Mouse (Mus musculus): ENCODE data around the gene Pik3cg.

Gene Pik3cg

DNA sequence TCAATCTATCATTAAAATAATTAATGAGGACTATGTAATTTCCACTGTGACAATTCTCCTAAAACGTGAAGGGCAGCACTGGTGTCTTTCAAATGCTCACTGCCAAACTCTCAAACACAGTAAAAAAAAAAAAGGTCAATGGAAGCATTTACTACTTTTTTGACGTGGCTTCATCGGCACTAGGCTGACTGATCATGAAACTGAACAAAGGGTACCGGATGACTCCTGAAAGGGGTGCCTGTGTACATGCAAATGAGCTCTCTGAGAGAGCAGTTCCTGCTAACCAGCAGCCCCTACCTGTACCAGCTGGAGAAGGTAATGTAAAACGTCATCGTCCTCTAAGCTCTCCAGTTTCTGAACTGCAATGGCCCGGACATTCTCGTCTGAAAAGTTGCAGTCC is 4.8 kb downstream of the Pik3cg start:
- in situ Hi-C loops (cut with MboI; ENCODE audit: unreplicated experiment in 2 of 2) = loop anchor here (5.0 to 25.0 kb wide), 4 partner anchors 44 to 1291 kb away; partner anchors contain the start of genes Acp1 (in 1 of the 2) and Sh3yl1 (in 1 of the 2)

DNA sequence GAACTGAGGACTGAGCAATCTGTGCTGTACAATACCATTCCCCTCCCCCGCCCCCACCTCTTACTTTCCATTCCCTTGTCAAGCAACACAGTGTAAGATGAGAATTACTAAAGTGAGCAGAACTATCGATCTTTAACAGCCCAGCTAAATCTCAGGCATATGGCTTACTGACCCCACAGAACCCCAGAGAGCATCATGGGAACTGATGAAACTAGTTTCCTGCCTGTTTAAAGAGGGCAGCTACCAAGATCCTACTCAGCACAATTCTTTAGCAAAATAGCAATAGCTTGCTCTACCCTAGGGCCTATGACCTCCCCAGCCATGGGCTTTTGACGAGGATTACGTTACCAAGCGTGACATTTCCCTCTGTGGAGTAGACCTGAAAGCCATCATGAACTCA is 5.9 kb downstream of the Pik3cg start:
- in situ Hi-C loops (cut with MboI; ENCODE audit: unreplicated experiment in 2 of 2) = loop anchor here (5.0 to 25.0 kb wide), 4 partner anchors 45 to 1290 kb away; partner anchors contain the start of genes Acp1 (in 1 of the 2) and Sh3yl1 (in 1 of the 2)

DNA sequence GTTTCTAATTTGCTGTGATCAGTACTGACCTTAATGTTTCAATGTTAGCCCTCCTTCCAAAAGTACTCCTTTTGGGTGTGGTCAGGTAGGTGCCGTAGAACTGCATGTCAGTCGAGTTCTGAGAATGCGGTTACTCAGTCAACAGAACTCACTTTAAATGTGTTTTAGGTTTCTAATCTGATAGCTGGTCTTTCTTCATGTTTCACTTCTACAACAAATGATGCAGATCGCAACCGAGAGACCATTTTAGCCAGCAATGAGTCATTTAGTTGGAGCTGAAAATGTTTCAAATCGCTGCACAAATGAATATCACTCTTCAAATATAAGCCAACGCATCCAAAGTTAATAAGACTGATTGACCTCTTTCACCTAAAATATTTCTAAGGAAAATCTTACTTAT is 6.5 kb downstream of the Pik3cg start:
- in situ Hi-C loops (cut with MboI; ENCODE audit: unreplicated experiment in 2 of 2) = loop anchor here (5.0 to 25.0 kb wide), 4 partner anchors 45 to 1290 kb away; partner anchors contain the start of genes Acp1 (in 1 of the 2) and Sh3yl1 (in 1 of the 2)

DNA sequence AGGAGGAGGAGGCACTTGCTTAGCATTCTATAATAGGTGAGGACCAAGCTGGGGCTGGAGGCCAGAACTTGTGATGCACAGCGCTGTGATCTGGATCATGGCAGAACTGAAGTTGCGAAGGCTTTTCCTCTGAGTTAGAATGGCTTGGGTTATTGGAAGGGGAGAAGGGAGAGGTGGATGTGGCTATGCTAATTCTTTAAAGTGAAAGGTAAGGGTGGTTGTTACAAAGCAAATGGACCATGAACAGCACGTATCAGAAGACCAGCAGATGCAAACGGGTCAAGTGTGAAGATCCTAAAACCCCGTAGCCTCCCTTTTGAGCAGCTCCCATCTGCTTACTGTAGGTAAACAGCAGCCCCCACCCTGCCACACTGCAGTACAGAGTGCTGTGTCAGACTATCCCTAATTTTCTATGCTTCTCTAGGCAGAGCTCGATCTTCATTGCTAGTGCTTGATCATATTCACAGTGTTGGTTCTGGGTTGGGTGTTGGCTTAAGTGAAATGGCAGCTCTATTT is 7.3 kb downstream of the Pik3cg start:
- in situ Hi-C loops (cut with MboI; ENCODE audit: unreplicated experiment in 2 of 2) = loop anchor here (5.0 to 25.0 kb wide), 4 partner anchors 46 to 1289 kb away; partner anchors contain the start of genes Acp1 (in 1 of the 2) and Sh3yl1 (in 1 of the 2)

DNA sequence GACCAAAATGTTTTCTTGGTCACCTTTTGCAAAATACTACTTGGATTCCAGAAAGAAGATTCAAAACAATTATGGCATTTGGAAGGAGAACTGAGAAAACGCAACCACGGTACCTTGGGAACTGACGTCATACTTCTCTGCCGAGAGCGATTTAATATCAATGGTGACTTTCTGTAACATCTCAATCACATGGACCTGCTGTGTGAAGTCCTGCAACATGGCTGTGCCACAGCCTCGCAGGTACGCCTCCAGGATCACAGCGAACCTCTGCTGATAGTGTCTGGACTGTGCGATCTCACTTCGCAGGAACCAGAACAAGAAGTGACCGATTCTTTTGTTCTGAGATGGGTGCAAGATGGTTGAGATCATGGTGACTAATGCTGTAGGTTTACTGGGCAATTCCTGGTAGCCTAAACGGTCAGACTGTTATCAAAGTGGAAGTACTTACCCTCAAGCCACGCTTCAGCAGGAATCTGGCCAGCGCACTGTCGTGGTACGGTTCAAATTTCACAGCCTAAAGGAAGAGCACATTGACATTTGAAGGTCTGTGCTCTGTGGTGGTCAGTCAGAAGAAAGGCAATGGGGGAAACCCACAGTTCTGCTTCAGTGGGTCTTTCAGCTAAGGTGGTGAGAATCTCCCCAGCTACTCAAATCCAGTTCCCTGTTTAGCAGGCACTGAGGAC is 7.9 kb downstream of the Pik3cg start:
- in situ Hi-C loops (cut with MboI; ENCODE audit: unreplicated experiment in 2 of 2) = loop anchor here (5.0 to 25.0 kb wide), 4 partner anchors 47 to 1288 kb away; partner anchors contain the start of genes Acp1 (in 1 of the 2) and Sh3yl1 (in 1 of the 2)

DNA sequence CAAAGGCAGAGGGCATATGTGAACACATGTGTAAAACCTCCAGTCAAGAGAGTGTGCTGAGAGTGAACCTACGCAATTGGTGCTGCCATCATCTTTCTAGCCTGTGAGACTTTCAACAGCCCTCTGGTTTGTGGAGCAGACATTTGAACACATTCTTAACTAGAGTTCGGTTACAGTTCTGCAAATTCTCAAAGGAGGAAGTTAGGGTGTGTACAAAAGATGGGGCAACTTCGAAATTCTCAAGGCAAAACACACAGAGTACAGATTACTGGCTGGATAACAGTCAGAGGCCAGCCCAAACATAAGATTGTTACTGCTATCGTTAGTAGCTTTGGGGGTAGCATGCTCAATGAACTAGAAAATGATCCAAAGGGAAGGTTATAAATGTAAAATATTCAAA is 9.0 kb downstream of the Pik3cg start:
- in situ Hi-C loops (cut with MboI; ENCODE audit: unreplicated experiment in 2 of 2) = loop anchor here (10.0 to 25.0 kb wide), 3 partner anchors 705 to 862 kb away; partner anchors contain the start of gene Cbll1 (in 2 of the 2)

DNA sequence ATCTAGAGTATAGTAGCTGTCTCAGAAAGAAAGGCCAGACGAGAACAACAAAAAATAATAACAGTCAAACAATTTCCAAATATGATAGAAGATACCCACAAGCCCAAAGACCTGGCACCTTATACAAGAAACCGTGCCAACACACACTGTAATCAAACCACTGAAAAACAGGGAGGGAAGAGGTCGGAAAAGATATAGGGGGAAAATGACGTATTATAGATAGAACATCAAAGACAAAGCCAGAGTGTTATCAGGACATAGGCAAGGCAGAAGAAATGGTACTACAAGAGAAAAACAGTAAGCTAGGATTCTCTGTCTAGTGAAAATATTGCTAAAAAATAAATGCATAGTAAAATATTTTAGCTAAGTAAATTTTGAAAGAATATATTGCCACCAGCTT is 10.4 kb downstream of the Pik3cg start:
- in situ Hi-C loops (cut with MboI; ENCODE audit: unreplicated experiment in 2 of 2) = loop anchor here (10.0 to 25.0 kb wide), 3 partner anchors 703 to 861 kb away; partner anchors contain the start of gene Cbll1 (in 2 of the 2)

DNA sequence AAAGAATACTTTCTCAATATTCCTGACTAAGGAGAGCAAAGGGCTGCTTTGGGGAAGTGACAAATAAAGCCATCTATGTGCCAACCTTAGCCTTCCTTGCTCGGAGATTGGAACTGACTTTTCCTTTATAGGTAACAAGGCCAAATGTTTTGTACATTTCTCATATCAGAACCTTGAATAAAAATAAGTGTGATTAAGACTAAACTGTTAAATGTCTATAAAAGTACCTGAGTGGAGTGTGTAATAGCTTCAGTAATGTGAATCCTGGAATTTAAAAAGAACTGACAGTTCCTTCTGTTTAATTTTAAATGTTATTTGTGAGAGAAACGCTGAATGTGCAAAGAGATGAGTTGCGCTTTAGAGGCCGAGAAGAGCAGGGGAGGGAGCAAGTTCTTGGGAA is 13.5 kb downstream of the Pik3cg start:
- in situ Hi-C loops (cut with MboI; ENCODE audit: unreplicated experiment in 2 of 2) = loop anchor here (10.0 to 25.0 kb wide), 3 partner anchors 700 to 858 kb away; partner anchors contain the start of gene Cbll1 (in 2 of the 2)

DNA sequence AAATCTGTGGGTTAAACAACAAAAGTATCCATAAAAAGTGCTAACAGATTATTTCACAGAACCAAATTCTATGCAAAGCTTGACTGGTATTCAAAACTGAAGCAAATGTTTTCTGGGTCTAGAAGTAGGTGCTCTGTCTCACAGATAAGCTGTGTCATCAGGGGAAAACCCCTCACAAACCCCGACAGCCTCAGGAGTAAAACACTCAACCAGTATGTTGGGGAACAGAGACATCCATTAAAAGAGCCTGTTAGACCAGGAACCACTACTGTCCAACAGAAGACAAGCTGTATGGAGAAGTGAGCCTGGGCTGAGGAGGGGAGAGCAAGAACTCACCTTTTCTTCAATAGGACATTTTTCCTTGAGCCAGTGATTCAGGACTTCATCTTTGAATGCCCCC is 14.1 kb downstream of the Pik3cg start:
- in situ Hi-C loops (cut with MboI; ENCODE audit: unreplicated experiment in 2 of 2) = loop anchor here (10.0 to 25.0 kb wide), 3 partner anchors 700 to 857 kb away; partner anchors contain the start of gene Cbll1 (in 2 of the 2)

DNA sequence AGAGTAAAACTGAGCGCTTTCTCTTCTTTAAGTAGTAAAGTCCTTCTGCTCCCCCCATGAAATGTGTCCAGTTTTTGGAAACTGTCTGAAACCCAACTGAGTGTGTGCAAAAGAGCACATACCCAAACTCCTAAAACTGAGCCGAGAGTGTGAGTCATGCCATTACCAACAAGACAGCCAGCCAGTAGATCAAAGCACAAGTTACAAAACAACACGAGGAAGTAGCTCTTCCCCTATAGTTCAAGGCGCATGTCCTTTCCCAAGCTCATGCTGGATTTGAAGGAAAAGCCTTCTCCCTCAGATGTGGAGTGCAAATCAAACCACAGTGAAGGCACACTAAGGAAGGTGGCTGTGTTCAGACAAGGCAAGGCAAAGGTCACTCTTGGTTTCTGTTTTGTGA is 17.5 kb downstream of the Pik3cg start:
- in situ Hi-C loops (cut with MboI; ENCODE audit: unreplicated experiment in 2 of 2) = loop anchor here (10.0 to 25.0 kb wide), 3 partner anchors 696 to 854 kb away; partner anchors contain the start of gene Cbll1 (in 2 of the 2)

DNA sequence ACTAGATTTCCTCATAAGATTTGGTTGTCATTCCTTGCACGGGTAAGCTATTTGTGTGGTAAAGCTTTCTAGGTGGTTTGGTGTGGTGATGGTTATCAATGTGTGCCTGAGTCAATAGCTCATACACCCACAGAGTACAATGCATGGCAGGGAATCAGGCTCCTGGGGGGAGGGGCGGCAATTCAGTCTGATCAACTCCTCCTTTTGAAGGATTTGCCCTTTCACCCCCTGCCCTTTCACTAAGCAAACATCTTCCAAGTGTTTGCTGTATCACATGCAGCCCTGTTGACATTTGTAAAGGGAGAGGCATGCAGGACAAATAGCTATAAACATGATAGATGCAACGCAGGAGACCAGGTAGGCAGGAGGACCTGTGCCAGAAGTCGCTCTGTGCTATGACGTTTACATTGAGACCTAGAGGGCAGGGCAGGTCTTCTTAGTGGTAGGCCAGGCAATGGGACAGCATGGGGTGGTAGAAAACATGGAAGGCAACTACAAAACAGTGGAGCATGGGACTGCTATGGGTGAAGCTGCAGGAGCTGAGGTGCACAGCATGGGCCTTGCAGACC is 20.7 kb downstream of the Pik3cg start:
- in situ Hi-C loops (cut with MboI; ENCODE audit: unreplicated experiment in 2 of 2) = loop anchor here (25.0 kb wide), 2 partner anchors 700 to 850 kb away; partner anchors contain the start of gene Cbll1 (in 1 of the 2)

DNA sequence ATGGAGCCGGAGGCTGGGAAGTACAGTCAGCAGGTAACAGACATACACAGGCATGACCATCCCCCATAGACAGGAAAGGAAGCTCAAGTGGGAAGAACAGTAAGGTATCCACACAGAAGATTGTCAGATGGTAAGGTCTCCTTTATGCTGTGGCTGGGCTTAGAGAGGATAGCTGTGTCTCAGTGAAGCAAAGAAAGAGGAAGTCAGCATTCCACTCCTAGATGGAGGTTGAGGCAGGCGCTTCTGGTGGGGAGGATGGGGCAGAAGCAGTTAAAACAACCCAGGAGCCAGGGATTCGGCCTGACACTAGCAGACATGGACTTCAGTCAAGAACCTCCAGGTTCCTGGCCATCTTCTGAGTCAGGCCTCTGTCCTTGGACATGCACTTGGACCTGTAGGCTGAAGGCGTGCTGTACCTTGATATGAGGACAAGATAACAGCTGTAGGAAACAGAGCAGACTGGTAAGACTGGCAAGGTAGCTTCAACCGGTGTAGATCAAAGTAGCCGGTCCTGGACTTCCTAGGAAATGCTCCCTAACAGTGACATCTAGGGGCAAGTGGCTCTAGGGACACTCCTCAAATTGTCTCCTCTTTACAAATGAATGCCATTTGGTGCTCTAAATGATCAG is 21.7 kb downstream of the Pik3cg start:
- in situ Hi-C loops (cut with MboI; ENCODE audit: unreplicated experiment in 2 of 2) = loop anchor here (25.0 kb wide), 2 partner anchors 699 to 849 kb away; partner anchors contain the start of gene Cbll1 (in 1 of the 2)

DNA sequence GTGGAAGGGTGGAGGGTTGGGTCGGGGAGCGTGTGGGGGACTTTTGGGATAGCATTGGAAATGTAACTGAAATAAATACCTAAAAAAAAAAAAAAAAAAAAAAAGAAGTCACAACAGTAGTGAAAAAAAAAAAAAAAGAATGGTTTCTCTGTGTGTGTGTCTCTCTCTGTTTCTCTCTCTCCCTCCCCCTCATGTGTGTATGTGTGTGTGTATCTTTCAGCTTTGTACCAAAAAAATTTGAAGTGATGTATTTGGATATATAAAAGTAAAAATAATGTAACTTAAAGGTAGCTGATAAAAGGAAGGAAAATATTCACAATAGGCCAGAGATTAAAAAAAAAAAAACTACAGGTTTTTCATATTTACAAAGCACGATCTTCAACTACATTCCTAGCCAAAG is 23.6 kb downstream of the Pik3cg start:
- in situ Hi-C loops (cut with MboI; ENCODE audit: unreplicated experiment in 2 of 2) = loop anchor here (25.0 kb wide), 2 partner anchors 698 to 848 kb away; partner anchors contain the start of gene Cbll1 (in 1 of the 2)

DNA sequence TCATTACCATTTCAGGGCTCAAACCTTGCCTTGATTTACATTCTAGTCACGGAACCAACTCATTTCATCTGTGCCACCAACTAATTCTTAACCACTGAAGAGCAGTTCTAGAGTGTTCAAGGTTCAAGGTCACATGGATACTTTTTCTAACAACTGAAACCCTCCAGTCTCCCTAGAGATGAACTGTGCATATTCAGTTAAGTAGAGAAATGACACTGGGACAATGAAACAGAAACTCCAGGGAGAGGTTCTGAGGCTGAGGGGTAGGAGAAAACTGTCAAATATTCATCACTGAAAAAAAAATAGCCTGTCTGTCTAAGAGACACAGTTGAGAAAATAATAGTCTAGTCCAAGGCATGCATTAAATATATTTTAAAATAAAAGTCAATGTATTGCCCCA is 24.9 kb downstream of the Pik3cg start:
- in situ Hi-C loops (cut with MboI; ENCODE audit: unreplicated experiment in 2 of 2) = loop anchor here (25.0 kb wide), 2 partner anchors 696 to 846 kb away; partner anchors contain the start of gene Cbll1 (in 1 of the 2)

DNA sequence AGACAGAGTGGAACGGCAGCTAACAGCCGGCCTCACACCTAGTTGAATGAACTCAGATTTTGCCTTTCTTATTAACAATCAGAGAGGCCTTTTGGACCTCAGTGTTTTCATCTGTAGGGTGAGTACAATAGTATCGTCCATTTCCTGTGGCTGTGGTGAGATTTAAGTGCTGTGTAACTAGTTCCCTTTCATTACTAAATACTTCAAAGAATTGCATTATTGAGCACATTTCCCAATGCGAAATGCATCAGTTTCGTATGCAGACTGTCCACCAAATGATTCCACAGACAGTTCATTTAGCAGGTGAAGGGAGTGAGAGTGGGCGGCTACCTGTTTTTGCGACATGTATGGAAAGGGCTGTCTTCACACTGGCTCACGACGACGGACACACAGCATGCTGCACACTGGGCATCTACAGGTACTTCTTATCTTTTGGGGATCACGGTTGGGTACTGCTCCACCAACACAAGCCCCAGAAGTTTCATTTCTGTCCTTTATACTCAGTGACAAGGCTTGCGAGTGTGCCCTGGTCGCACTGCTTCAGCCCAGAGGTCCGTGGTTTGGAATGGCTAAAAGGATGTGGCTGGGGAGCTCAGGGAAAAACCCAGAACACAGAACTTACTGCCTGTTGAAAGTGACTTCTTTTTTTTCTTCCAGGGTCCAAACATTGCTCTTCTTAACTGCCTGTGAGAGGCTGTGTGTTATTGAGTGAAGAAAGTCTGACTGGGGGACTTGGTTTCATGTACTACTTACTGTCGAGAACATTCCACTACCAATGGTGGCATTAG is 25.6 kb downstream of the Pik3cg start:
- in situ Hi-C loops (cut with MboI; ENCODE audit: unreplicated experiment in 2 of 2) = loop anchor here (25.0 kb wide), 2 partner anchors 696 to 846 kb away; partner anchors contain the start of gene Cbll1 (in 1 of the 2)

DNA sequence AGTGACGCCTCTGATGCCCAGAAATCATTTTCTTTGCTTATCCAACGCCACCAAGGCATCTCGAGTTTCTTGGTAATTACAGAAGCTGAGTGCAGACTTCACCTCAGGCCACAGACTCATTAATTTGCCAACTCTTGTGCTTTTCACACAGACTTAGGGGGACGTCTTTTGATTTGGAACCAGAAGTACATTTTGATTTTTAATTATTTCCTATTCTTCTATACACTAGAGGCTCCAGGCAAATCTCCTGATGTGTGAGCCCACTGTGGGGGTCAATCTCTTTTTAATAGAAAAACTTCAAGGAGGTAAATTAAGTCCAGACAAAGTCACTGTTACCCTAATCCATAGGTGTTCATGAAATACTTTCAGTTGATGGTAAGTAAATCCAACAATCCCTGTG is 26.6 kb downstream of the Pik3cg start:
- in situ Hi-C loops (cut with MboI; ENCODE audit: unreplicated experiment in 2 of 2) = loop anchor here (25.0 kb wide), 2 partner anchors 695 to 845 kb away; partner anchors contain the start of gene Cbll1 (in 1 of the 2)

DNA sequence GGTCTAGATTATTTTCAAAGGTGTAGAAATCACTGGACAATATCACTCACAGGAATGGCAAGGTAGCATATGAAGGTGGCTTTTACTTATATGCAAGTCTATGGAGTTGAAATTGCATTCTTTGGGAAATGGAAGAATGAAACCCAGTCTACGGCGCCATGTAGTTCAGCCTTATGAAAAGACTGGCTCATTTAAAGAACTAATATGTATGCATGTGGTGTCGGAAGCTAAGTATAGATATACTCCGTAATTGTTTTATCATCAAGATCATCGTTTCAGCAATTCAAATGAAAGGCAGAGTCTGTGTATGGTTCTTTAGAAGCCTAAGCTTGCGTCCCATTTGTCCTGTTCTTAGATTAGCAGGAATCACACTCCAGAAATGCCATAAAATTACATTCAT is 34.0 kb downstream of the Pik3cg start:
- in situ Hi-C loops (cut with MboI; ENCODE audit: unreplicated experiment in 2 of 2) = loop anchor here in 1 of 2 experiments (25.0 kb wide), 1 partner anchor 1062 kb away; no protein-coding TSS in a partner anchor

DNA sequence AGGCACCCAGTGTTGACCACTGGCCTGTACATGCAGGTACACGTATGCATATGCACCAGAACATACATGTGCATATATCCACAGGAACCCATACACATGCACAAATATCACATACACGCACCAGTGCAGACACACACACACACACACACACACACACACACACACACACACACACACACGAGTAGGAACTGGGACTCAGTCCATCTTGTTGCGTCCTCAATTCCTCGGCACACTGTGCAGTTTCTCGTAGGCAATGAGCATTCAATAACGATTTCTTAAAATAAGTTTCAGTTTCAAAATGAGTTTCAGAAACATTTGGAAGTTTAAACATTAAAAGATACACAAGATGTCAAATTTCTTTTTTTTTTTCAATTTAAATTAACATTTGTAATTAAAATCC is 35.6 kb downstream of the Pik3cg start:
- in situ Hi-C loops (cut with MboI; ENCODE audit: unreplicated experiment in 2 of 2) = loop anchor here in 1 of 2 experiments (25.0 kb wide), 1 partner anchor 1061 kb away; no protein-coding TSS in a partner anchor

DNA sequence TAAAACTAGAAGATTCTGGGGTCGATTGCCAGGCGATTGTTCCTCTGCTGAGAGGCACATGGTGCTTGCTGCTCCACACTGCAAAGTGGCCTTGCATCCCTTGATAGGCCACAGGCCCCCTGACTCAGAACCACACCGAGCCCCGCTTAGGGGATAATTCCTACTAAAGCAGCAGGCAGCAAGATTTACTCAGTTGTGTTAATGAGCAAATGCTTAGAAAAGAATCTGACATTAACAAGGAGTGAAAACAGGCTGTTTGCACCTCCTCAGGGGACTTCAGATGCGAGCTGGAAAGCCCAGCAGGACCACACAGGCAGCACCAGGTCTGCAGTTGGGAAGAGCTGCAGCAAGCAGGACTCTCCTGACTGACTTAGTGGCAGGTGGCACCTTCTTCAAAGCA is 39.3 kb downstream of the Pik3cg start:
- in situ Hi-C loops (cut with MboI; ENCODE audit: unreplicated experiment in 2 of 2) = loop anchor here in 1 of 2 experiments (25.0 kb wide), 1 partner anchor 1057 kb away; no protein-coding TSS in a partner anchor

Measured in v-Abl transformed pro-B cells (cell line).